Mouse (Mus musculus): ENCODE measurements around the gene Fam129a.

The Fam129a gene

GRCm38 (mm10) chr1:151697901-151698641 is 127.1 kb downstream of the Fam129a start:
- no peak for DNase-seq (ENCODE audit: low spot score in 2 of 2)

- no peak for DNase-seq (ENCODE audit: low spot score in 2 of 2)
Observed at GRCm38 (mm10) chr1:151699363-151699762, 128.4 kb downstream of the Fam129a start.

DNA sequence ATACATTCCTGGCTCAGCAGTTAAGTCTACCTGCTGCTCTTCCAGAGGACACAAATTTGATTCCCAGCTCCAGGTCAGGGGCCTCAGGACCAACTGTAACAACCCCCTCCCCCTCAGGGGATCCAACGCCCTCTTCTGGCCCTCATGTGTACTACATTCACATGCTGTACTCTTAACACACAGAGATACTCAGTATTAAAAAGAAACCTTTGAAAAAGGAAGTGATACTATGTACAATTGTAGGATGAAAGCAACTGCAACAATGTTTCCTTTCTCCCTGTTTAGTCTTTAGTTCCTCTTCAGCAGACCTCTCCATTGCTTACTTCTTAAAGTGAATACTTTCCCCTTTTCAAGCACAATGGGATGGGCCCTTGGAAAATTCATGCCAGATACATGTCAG is 131.8 kb downstream of the Fam129a start:
- DNase-seq (ENCODE audit: low spot score in 2 of 2): no peak

DNA sequence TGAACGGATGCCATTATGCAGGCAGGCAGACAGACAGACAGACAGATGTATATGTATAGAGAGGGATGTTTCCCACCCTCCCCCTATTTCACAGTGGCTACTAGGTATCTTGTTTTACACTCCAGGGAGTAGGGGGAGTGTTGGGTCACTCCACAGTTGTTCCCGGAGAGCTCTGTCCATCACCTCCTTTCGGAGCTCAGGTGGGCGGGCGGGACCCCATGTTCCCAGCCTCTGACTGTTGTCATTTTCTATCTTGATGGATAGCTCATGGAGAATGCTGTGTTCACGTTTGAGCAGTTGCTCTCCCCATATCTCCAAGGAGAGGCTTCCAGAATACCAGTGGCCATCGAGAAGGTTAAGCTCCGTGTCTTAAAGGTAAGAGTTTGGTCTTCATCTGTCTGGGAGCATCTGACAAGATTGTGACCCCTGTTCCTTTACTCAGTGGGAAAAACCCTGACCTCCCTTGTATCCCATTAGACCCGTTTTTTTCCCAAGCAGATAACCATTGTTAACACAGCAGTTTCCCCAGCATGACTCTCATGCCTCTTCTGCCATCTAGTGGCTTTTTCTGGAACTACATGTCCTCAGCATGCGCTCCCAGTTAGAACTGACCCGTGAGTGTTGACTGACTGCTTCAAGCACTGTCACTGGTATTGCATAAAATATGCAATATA is 134.9 kb downstream of the Fam129a start:
- peak; percentile 25 to 90 for DNase-seq (ENCODE audit: low spot score in 2 of 2)

GRCm38 (mm10) chr1:151706397-151706752 is 135.4 kb downstream of the Fam129a start:
- DNase-seq (ENCODE audit: low spot score in 2 of 2): no peak

DNA sequence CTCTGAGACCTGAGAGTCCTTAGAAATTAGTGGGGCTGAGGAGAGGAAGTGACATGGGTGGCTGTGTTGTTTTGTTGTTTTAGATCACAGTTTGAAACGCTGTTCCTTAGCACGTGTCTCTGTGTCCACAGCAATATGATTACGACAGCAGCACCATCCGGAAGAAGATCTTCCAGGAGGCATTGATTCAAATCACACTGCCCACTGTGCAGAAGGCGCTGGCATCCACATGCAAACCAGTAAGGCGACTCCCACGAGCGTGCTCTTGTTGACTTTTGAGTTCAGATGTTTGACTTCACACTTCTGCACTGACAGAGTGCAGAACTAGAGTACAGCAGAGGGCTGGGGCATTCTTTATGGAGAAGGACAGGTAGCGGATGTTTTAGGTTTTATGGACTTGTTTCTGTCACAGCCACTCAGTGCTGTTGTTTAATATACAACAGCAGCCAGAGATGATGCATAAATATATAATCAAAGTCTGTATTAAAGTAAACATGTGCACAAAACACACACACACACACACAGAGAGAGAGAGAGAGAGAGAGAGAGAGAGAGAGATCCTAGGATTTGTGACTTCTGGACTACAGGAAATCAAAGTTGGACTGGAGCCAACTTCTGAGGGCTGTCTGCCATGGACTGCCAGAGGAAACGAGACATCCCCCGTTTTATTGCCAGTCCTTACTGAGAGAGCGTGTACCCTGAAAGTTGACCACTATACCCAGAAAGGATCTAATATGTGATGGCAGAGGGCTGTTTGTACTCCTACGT is 138.2 kb downstream of the Fam129a start:
- no peak for DNase-seq (ENCODE audit: low spot score in 2 of 2)

- DNase-seq (ENCODE audit: low spot score in 2 of 2): no peak
Observed at GRCm38 (mm10) chr1:151709734-151710022, 138.7 kb downstream of the Fam129a start.

DNA sequence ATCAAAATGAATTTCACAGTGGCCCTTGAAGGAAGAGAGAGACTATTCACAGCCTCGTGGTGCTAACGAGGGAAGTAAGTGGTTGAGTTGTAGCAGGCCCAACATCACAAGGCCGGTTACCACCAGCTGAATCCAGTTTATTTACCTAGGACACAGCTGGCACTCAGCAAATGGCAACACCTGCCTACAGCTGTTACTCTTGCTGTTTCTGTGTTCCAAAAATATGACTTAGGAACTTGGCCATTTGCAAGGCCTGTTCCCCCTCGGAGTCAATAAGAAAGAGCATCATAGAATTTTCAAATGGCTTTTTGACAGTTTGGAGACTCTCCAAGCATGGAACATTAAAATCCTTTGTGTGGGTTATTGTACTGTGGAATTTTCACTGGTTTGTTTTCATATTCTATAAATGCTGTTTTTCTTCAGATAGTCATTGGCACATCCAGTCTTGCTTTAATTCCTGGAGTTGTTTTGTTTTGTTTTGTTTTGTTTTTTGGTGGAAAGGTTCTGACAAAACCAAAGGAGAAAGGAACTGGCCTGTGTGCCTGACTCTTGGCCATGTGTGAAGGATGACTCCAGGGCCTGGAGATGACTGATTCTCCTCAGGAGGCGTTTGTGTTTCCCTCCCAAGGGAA is 139.6 kb downstream of the Fam129a start:
- DNase-seq (ENCODE audit: low spot score in 2 of 2): no peak

DNA sequence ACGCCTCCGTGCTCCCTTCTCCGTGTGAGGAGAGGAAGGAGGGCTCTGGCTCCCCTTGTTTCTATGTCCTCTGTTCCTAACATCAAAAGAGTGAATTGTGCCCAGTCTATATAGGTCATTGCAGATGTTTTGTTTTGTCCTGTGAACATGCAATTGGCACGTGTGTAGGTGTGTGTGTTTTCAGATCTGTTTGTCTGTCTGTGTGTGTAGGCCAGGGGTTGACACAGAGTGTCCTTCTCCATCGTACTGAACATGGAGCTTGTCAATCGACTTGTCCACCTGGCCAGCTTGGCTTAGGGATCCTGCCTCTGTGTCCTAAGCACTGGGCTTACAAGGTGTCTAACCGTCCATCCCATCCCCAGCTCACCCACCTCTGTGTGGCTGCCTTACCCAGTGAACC is 140.1 kb downstream of the Fam129a start:
- no peak for DNase-seq (ENCODE audit: low spot score in 2 of 2)

GRCm38 (mm10) chr1:151712664-151713063 is 141.7 kb downstream of the Fam129a start:
- no peak for DNase-seq (ENCODE audit: low spot score in 2 of 2)

DNA sequence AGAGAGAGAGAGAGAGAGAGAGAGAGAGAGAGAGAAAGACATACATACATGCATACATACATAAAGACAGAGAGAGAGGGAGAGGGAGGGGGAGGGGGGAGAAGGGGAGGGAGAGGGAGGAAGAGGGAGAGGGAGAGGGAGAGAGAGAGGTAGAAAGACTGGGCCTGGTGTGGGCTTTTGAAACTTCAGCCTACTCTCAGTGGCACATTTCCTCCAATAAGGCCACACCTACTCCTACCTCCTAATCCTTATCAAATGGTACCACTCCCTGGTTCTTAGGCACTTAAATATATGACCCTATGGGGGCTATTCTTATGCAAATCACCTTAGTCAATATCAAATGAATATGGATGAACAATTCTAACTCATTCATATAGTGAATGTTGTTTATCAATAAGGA is 142.6 kb downstream of the Fam129a start:
- no peak for DNase-seq (ENCODE audit: low spot score in 2 of 2)

DNA sequence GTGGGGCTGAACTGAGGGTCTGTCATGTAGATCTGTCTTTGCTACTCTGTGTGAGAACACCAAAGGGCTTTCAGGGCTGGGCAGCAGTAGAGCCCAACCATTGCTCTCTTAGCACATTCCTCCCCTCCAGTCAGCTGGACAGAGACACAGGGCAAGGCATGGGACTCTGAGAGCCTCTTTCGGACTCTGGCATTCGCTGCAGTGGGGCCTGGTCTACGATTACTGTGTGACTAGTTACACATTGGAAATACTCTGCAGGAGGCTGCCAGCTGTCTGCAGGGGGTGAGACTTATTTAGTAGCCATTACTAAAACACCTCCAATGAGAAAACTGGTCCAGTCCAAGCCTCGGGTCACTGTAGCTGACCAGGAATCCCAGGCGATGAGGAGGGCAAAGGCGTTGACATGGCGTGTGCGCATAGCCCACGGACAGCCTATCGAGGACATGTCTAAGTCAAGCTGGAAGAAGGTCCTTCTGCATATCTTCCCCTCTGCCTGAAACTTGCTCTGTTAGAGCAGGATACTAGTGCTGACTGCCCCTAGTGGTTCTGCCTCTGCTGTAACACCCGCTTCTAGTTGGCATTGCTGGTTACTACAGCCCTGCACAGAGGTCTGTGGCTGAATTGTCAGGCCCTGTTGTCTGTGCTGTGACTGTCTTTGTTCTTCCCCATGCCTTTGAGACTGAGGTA is 145.2 kb downstream of the Fam129a start:
- no peak for DNase-seq (ENCODE audit: low spot score in 2 of 2)

DNA sequence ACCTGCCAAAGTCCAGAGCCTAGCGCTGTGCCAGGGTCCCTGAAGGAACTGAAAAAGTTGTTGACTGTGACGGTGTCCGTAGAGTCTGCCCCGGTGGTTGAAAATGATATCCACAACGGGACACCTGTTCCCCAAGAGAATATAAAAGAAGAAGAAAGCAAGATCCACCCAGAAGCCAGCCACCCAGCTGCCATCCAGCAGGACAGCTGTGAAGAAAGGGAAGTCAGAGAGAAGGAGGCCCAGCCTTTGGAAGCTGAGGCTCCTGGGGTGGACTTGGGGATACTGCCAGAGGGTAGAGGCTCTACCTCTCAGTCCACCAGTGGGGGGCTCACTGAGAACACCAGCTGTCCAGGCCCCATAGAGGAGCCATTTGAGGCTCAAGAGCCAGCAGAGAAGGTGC is 146.6 kb downstream of the Fam129a start:
- no peak for DNase-seq (ENCODE audit: low spot score in 2 of 2)

DNA sequence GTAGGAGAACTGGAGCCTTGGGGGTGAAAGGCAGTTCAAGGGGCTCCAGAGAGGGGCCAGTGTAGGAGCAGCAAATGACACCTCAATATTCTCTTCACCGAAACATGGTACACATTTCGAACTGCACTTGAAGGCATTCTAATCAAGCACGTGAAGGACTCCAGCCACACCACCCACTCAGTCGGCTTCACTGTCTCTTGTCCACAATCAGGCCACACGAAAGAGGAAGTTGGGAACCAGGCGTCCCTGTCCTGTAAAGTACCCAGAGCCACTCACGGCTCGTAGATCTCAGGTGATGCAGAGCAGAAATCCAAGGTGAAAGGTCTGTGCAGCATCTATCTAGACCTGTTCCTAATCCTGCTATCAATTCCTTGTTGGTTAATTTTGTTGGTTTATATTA is 147.6 kb downstream of the Fam129a start:
- no peak for DNase-seq (ENCODE audit: low spot score in 2 of 2)

DNA sequence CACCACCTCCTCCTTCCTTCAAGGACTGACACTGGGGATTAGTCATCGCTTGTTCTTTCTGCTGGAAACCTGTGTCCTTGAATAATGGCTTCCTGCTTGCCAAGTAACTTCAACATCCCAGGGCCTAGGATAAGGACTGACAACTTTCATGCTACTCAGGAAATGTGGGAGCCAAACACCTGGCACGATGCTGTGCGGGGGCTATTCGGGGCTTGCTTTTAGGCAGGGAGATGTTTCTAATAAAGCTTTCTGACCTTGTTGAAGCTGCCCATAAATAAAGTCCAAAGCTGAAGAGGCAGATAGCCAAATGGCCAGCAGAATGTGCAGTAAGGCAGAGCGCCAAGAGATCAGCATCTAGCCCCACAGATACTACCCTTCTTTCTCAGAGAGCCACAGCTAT is 148.9 kb downstream of the Fam129a start:
- DNase-seq (ENCODE audit: low spot score in 2 of 2): no peak

DNA sequence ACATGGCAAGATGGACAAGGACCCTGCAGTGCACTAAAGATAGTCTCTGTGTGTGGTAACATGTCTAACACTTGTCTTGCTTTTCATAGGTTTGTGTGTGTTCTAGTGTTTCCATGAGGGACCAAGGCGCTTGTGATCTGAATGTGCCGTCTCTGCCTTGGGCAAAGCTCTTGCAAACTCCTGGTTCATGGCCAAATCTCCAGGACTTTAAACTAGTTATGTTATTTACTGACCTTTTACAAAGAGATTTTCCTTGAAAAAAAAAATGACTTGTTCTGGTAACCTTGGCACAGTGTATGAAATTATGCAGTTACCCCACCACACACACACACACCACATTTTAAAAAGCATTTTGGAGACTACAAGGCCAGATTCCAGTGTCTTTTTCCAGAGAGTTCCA is 149.6 kb downstream of the Fam129a start:
- DNase-seq (ENCODE audit: low spot score in 2 of 2): no peak

- no peak for DNase-seq (ENCODE audit: low spot score in 2 of 2)
Observed at GRCm38 (mm10) chr1:151721357-151721983, 150.5 kb downstream of the Fam129a start.

GRCm38 (mm10) chr1:151723771-151724170 is 152.8 kb downstream of the Fam129a start:
- no peak for DNase-seq (ENCODE audit: low spot score in 2 of 2)

- no peak for DNase-seq (ENCODE audit: low spot score in 2 of 2)
Observed at GRCm38 (mm10) chr1:151725590-151725989, 154.6 kb downstream of the Fam129a start.

- DNase-seq (ENCODE audit: low spot score in 2 of 2): no peak
Observed at GRCm38 (mm10) chr1:151726358-151726757, 155.4 kb downstream of the Fam129a start.

GRCm38 (mm10) chr1:151728141-151728540 is 157.2 kb downstream of the Fam129a start:
- no peak for DNase-seq (ENCODE audit: low spot score in 2 of 2)

- DNase-seq (ENCODE audit: low spot score in 2 of 2): no peak
Observed at GRCm38 (mm10) chr1:151737146-151737545, 166.2 kb downstream of the Fam129a start.
